Mouse (Mus musculus): ENCODE measurements around the gene St6gal1.

GRCm38 (mm10) chr16:23174855-23175254, 49.7 kb upstream of the St6gal1 start:
- TF ChIP-seq POLR2A (IDR thresholded peaks at IDR 0.05; ENCODE audit: borderline replicate concordance, extremely low read depth, low read depth, low read length) (no peak), CTCF (IDR thresholded peaks at IDR 0.05; ENCODE audit: insufficient read depth, low read length) (no peak)
